Mouse (Mus musculus) adrenal gland, postnatal 14 days (tissue): ENCODE results near the gene Ttc30a2. TPM values are rescaled to one million over a fixed set of nuclear protein-coding genes. Genes with fewer than 3 reads are reported as not detected.

ENCODE experiments used
- DNase-seq: peaks from one replicate; pipeline ENCODE4 v3.0.0; 2021; ENCODE audit warnings: mixed read lengths
- total RNA-seq: library from RNA; stranded (reverse); gene quantifications from 2 replicates; pipeline ENCODE4 v1.2.3, GENCODE M21; 2021

Gene Ttc30a2
- total RNA-seq, 1 experiment from 2014 or later = 0.44 TPM

DNA sequence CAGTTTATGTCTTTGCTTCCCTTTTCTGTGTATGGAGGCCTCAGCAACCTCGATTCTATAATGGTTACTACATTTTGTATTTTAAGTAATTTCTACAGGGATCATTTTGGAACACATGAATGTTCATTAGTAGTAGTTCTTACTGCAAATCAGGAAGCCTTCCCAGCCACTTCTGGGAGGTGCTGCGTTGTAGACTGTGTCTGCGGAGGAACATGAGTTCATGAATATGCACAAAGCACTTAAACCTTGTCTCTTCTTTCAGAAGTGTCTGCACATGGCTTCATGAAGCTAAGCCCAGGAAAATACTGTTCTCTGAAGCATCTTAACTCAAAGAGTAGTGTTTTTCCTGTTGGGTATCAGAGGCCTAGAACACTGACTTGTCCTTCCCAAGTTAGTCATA is 50.0 kb downstream of the Ttc30a2 start:
- no peak for DNase-seq

GRCm38 (mm10) chr2:75926061-75926460 is 51.9 kb downstream of the Ttc30a2 start:
- no peak for DNase-seq

Other genes with a start within 250 kb of the Ttc30a2 start
- gene Agps, start 146.0 kb downstream of the Ttc30a2 start, total RNA-seq = 34.7 and 40.2 TPM in 2 replicates
- gene Ttc30b, start 39.6 kb downstream of the Ttc30a2 start, total RNA-seq = 14.7 and 15.1 TPM in 2 replicates
- gene Ttc30a1, start 3.8 kb upstream of the Ttc30a2 start, total RNA-seq = 2.3 and 3.8 TPM in 2 replicates